Mouse (Mus musculus) stomach, postnatal 0 days (tissue): ENCODE measurements around the gene Tmem56. TPM values are rescaled to one million over a fixed set of nuclear protein-coding genes. Genes with fewer than 3 reads are reported as not detected.

Source experiments
- ATAC-seq: fragments of 200-750 bp; cut with Nextera tagmentation; 2 replicates; pipeline ENCODE4 v1.8.0; 2017; ENCODE audit not compliant: low FRiP score, low TSS enrichment
- DNase-seq: peaks from one replicate; pipeline ENCODE4 v3.0.0-alpha.2; 2016; ENCODE audit warnings: low spot score
- H3K27ac ChIP-seq: fragments of 300-500 bp; sonication (generic); replicated peaks from 2 replicates; pipeline ENCODE4 v1.5.1; 2014; ENCODE audit warnings: mild to moderate bottlenecking, control low read depth
- H3K27me3 ChIP-seq: fragments of 300-500 bp; sonication (generic); 2 replicates; pipeline ENCODE4 v1.6.1; 2014; ENCODE audit warnings: low read length; ENCODE audit not compliant: control insufficient read depth, insufficient read depth
- H3K36me3 ChIP-seq: fragments of 300-500 bp; sonication (generic); 2 replicates; pipeline ENCODE4 v1.6.1; 2014; ENCODE audit warnings: low read length, mixed read lengths; ENCODE audit not compliant: control insufficient read depth, insufficient read depth
- H3K4me1 ChIP-seq: fragments of 300-500 bp; sonication (generic); replicated peaks from 2 replicates; pipeline ENCODE4 v1.6.1; 2014; ENCODE audit warnings: antibody characterized with exemption; ENCODE audit not compliant: control insufficient read depth, insufficient read depth
- H3K4me2 ChIP-seq: fragments of 300-500 bp; sonication (generic); replicated peaks from 2 replicates; pipeline ENCODE4 v1.6.1; 2014; ENCODE audit warnings: low read depth, mild to moderate bottlenecking, control low read depth, moderate library complexity
- H3K4me3 ChIP-seq: fragments of 300-500 bp; sonication (generic); 2 replicates; pipeline ENCODE4 v1.5.1; 2014; ENCODE audit warnings: low read depth, low read length, control low read depth
- H3K9ac ChIP-seq: fragments of 300-500 bp; sonication (generic); 2 replicates; pipeline ENCODE4 v1.6.1; 2014; ENCODE audit warnings: mild to moderate bottlenecking, low read length, control low read depth, mixed read lengths
- H3K9me3 ChIP-seq: fragments of 300-500 bp; sonication (generic); 2 replicates; pipeline ENCODE4 v1.6.1; 2016; ENCODE audit warnings: low read length; ENCODE audit not compliant: control insufficient read depth
- CTCF ChIP-seq: IDR thresholded peaks from 2 replicates; pipeline ENCODE4 v1.5.1; 2016; ENCODE audit warnings: antibody characterized with exemption, low read depth, mild to moderate bottlenecking, moderate library complexity
- EP300 ChIP-seq: optimal IDR thresholded peaks from 2 replicates; pipeline ENCODE3; 2016; ENCODE audit warnings: antibody characterized with exemption
- WGBS: fragments of 180-500 bp; shearing (Covaris S2); extraction: QIAGEN DNeasy Blood & Tissue Kit; methylation state at CpG from one replicate; pipeline ENCODE4 v1.1.7; 2014; 5-methylcytosine and 5-hydroxymethylcytosine counted together
- polyA plus RNA-seq: library from polyadenylated mRNA; unstranded; fragments of >200 nt; fragmentation: Nextera tagmentation; extraction: Ambion mirVana; gene quantifications from 2 replicates; pipeline ENCODE4 v1.2.1, GENCODE M21; 2015

Gene Tmem56
- polyA plus RNA-seq, 1 experiment from 2014 or later: 2.6 TPM

GRCm38 (mm10) chr3:121250048-121250447 is 32.9 kb downstream of the Tmem56 start:
- no peaks in the 10 kb centered on the region for H3K9me3 ChIP-seq
- no peak overlapping the region for H3K4me3 ChIP-seq
- no peak overlapping the region for H3K4me2 ChIP-seq
- no peaks in the 10 kb centered on the region for H3K27me3 ChIP-seq
- TF ChIP-seq EP300: no peak
- no peak for TF ChIP-seq CTCF
- H3K27ac ChIP-seq: no peak overlapping the region
- no peak for ATAC-seq
- H3K36me3 ChIP-seq: no peaks in the 10 kb centered on the region
- no peak overlapping the region for H3K9ac ChIP-seq
- no peak for DNase-seq
- WGBS: 75% methylated on average over 9 of the region's 9 CpGs
- no peaks in the 10 kb centered on the region for H3K4me1 ChIP-seq

- H3K27ac ChIP-seq: no peak overlapping the region
- H3K36me3 ChIP-seq: no peaks in the 10 kb centered on the region
- no peak overlapping the region for H3K4me3 ChIP-seq
- TF ChIP-seq EP300 (no peak), CTCF (no peak)
- WGBS: 82% methylated on average over 4 of the region's 4 CpGs
- no peaks in the 10 kb centered on the region for H3K27me3 ChIP-seq
- no peak overlapping the region for H3K4me2 ChIP-seq
- no peak overlapping the region for H3K9ac ChIP-seq
- ATAC-seq: no peak
- no peak for DNase-seq
- no peaks in the 10 kb centered on the region for H3K9me3 ChIP-seq
- H3K4me1 ChIP-seq: no peaks in the 10 kb centered on the region
Measured at GRCm38 (mm10) chr3:121242941-121243340, 40.0 kb downstream of the Tmem56 start.

DNA sequence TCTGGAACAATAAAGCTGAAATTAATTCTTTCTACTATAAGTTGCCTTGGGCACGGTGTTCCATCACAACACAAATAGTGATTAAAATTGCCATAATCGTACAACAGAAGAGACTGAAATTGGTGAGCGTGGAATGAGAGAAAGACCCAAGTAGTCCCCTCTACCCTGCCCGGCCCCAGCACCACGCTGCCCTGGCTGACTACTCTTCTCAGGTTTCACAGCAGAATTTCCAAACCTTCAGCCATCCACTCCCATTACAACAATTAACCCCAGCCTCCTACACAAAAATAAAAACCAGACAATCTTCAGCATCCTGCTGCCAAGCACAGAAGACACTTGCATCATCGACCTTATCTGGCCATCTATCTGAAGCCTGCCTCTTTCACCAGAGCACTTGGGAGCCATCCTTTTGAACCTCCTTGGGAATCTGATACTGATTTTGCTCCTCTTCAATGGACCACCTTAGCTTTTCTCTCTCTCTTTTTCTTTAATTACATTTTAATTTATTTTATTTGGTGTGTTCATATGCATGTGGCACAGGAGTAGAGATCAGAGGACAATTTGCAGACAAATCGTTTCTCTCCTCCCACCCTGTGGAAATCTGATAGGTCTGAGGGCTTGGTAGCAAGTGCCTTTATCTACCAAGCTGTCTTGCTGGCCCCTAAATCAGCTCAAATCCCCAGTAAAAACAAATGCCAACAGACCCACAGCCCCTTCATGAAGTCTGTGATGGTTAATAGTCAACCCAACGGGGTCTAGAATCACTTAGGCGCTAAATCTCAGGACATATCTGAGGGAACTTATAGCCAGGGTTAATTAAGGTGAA is 40.6 kb downstream of the Tmem56 start:
- 63% methylated on average over 9 of the region's 9 CpGs for WGBS
- Histone ChIP-seq H3K4me3 (no peak overlapping the region), H3K9me3 (no peaks in the 10 kb centered on the region), H3K27ac (no peak overlapping the region), H3K36me3 (no peaks in the 10 kb centered on the region), H3K4me2 (no peak overlapping the region), H3K27me3 (no peaks in the 10 kb centered on the region), H3K9ac (no peak overlapping the region), H3K4me1 (no peaks in the 10 kb centered on the region)
- TF ChIP-seq CTCF (no peak), EP300 (no peak)
- DNase-seq (no peak), ATAC-seq (no peak)

DNA sequence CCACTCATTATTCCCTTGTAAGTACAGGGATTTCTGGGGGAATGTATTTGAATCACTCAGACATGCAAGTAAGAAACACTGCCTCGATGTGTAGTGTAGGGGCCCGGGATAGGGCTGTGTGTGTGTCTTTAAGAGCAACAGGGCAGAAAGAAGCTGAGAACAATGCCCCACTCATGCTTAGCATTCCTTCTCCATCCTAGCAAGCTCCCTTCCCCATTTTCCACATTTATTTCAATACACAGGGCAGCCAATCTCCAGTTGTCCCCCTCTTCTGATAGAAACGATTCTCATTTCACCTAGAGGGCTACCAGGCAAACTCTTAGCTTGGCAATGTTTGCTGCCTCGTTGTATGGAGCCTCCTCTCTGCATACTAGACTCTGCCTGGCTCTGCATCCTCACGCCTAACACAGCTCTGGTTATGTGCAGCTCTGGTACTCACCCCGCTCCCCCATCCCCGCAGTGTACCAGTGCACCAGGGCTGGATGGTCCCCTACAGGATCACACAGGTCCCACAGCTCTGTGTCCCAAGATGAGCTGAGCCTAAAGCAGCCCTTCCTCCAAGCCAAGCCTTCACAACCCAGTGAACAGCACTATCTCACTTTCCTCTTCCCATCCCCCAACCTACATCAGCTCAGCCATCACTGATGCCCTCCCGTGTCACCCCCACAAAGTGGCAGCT is 42.4 kb downstream of the Tmem56 start:
- no peaks in the 10 kb centered on the region for H3K9me3 ChIP-seq
- ATAC-seq: no peak
- H3K27me3 ChIP-seq: no peaks in the 10 kb centered on the region
- no peak for DNase-seq
- no peaks in the 10 kb centered on the region for H3K4me1 ChIP-seq
- no peak overlapping the region for H3K4me3 ChIP-seq
- no peak overlapping the region for H3K27ac ChIP-seq
- TF ChIP-seq CTCF: no peak
- TF ChIP-seq EP300: no peak
- no peak overlapping the region for H3K4me2 ChIP-seq
- 52% methylated on average over 8 of the region's 8 CpGs for WGBS
- no peak overlapping the region for H3K9ac ChIP-seq
- H3K36me3 ChIP-seq: no peaks in the 10 kb centered on the region

GRCm38 (mm10) chr3:121239096-121239495 is 43.8 kb downstream of the Tmem56 start:
- TF ChIP-seq CTCF (no peak), EP300 (no peak)
- Histone ChIP-seq H3K9ac (no peak overlapping the region), H3K36me3 (no peaks in the 10 kb centered on the region), H3K4me1 (no peaks in the 10 kb centered on the region), H3K4me2 (no peak overlapping the region), H3K27ac (no peak overlapping the region), H3K9me3 (no peaks in the 10 kb centered on the region), H3K27me3 (no peaks in the 10 kb centered on the region), H3K4me3 (no peak overlapping the region)
- DNase-seq (no peak), ATAC-seq (no peak)
- WGBS: 68% methylated on average over 8 of the region's 8 CpGs

DNA sequence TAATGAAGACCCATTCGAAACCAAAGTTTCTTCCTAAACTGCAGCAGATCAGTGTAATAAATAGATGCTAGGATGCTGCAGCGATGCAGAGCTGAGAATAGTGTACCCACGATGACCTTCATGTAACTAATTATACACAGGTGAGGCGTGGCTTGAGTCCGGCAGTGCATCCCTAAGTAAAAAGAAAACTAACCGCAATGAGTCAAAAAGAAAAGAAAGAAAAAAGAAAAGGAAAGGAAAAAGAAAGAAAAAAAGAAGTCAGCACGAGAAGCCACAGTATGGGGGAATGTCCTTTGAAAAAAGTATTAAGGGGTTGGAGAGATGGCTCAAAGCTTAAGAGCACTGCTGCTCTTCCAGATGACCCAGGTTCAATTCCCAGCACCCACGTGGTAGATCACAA is 58.1 kb downstream of the Tmem56 start:
- ATAC-seq (no peak), DNase-seq (no peak)
- Histone ChIP-seq H3K4me2 (no peak overlapping the region), H3K4me1 (no peaks in the 10 kb centered on the region), H3K36me3 (no peaks in the 10 kb centered on the region), H3K4me3 (no peak overlapping the region), H3K9ac (no peak overlapping the region), H3K27ac (no peak overlapping the region), H3K27me3 (no peaks in the 10 kb centered on the region), H3K9me3 (no peaks in the 10 kb centered on the region)
- TF ChIP-seq CTCF (no peak), EP300 (no peak)
- 88% methylated on average over 8 of the region's 8 CpGs for WGBS
